In the genomic region with DNA sequence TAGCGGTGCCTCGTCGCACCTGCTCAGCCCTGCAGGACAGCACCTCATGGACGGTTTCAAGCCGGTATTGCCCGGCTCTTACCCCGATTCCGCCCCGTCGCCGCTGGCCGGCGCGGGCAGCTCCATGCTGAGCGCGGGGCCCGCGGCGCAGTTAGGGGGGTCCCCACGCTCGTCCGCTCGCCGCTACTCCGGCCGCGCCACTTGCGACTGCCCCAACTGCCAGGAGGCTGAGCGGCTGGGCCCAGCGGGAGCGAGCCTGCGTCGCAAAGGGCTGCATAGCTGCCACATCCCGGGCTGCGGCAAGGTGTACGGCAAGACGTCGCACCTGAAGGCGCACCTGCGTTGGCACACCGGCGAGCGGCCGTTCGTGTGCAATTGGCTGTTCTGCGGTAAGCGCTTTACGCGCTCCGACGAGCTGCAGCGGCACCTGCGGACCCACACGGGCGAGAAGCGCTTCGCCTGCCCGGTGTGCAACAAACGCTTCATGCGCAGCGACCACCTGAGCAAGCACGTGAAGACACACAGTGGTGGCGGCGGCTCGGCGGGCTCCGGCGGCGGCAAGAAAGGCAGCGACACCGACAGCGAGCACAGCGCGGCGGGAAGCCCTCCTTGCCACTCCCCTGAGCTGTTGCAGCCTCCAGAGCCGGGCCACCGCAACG, we compare ENCODE assay signal across 7 mouse cellular contexts. TPM values are rescaled to one million over a fixed set of nuclear protein-coding genes. Genes with fewer than 3 reads are reported as not detected.
DNase-seq lines count a peak whose midpoint lies in the region; ATAC-seq lines count a peak whose summit lies in the region.

No protein-coding gene starts in this region.

- H3K36me3 ChIP-seq in forebrain, embryonic 15.5 days: no peaks in the 10 kb centered on the region
- H3K36me3 ChIP-seq in liver, embryonic 16.5 days (ENCODE audit: control insufficient read depth, insufficient read depth): no peaks in the 10 kb centered on the region

- DNase-seq in thymus, postnatal 14 days: peak; percentile 8
- no peak for DNase-seq in thymus, adult 18-20 months
- DNase-seq in cerebellum, adult 11-12 months: no peak
- DNase-seq in right cerebral cortex, postnatal 10 days (ENCODE audit: low spot score in 2 of 2): no peak

- peak; percentile 47 for ATAC-seq in forebrain, embryonic 15.5 days (replicated peaks)
- no peak for ATAC-seq in liver, embryonic 16.5 days (ENCODE audit: low read depth)
- ATAC-seq in erythroblast, adult 5-6 weeks (replicated peaks; ENCODE audit: low FRiP score, poor library complexity, severe bottlenecking): no peak

- no peaks in the 10 kb centered on the region for H3K9me3 ChIP-seq in forebrain, embryonic 15.5 days
- H3K9me3 ChIP-seq in liver, embryonic 16.5 days (replicated peaks; ENCODE audit: control insufficient read depth, low read length): no peaks in the 10 kb centered on the region

- peaks cover 42% of the 10 kb centered on the region for H3K27me3 ChIP-seq in forebrain, embryonic 15.5 days
- peaks cover 79% of the 10 kb centered on the region for H3K27me3 ChIP-seq in liver, embryonic 16.5 days (ENCODE audit: control insufficient read depth, insufficient read depth, low read depth, low read length)

- peak overlapping the region; percentile 42 for H3K9ac ChIP-seq in forebrain, embryonic 15.5 days (replicated peaks)
- H3K9ac ChIP-seq in liver, embryonic 16.5 days (ENCODE audit: low read depth, low read length): no peak overlapping the region

- peak overlapping the region; percentile 50 for H3K4me3 ChIP-seq in forebrain, embryonic 15.5 days
- H3K4me3 ChIP-seq in liver, embryonic 16.5 days (ENCODE audit: low read depth, low read length): peak overlapping the region; percentile 36; the same call in 1 of the 2 replicates

- peak overlapping the region; percentile 76 for H3K4me2 ChIP-seq in forebrain, embryonic 15.5 days (replicated peaks)
- 0 out of 2 replicates have a peak overlapping the region, but pooled peaks have one; percentile 1 for H3K4me2 ChIP-seq in liver, embryonic 16.5 days (ENCODE audit: low read depth, low read length)

- H3K27ac ChIP-seq in forebrain, embryonic 15.5 days (replicated peaks): peak overlapping the region; percentile 66
- H3K27ac ChIP-seq in liver, embryonic 16.5 days (ENCODE audit: low read length): no peak overlapping the region

- H3K4me1 ChIP-seq in forebrain, embryonic 15.5 days: peaks cover 40% of the 10 kb centered on the region
- no peaks in the 10 kb centered on the region; the same call in none of the 2 replicates for H3K4me1 ChIP-seq in liver, embryonic 16.5 days (ENCODE audit: control insufficient read depth, low read depth, low read length)

- under 1% methylated on average over 78 of the region's 78 CpGs for WGBS in forebrain, embryonic 15.5 days
- 3% methylated on average over 78 of the region's 78 CpGs for WGBS in liver, embryonic 16.5 days (ENCODE audit: insufficient replicate concordance)

RNA-seq across cellular contexts. Expression of a gene that starts 3.2 kb away (rescaled TPM):
- polyA plus RNA-seq in forebrain, embryonic 15.5 days (2015; fragmentation: Nextera tagmentation; extraction: Ambion mirVana): 15.4 and 15.8 TPM in 2 replicates
- polyA plus RNA-seq in liver, embryonic 16.5 days (2015; fragmentation: Nextera tagmentation; extraction: Ambion mirVana): not detected in 2 replicates
- total RNA-seq in erythroblast, adult 5-6 weeks (2015; ENCODE audit: low replicate concordance): not detected in 2 replicates
- not detected in 2 replicates for total RNA-seq in erythroblast, adult 5-6 weeks (2017; ENCODE audit: low replicate concordance)

Comparison
In these comparisons a context has a peak if more than half of its experiments do, and no peak if none do; other contexts are left out.
1. RNA of a gene that starts 3.2 kb away (polyA plus RNA-seq): 15.4 to 15.8 TPM in forebrain, embryonic 15.5 days; not detected in liver, embryonic 16.5 days; every median in the first group is over 10 times any median in the second.